Mouse (Mus musculus) myocyte (in vitro differentiated cells): Measurements from ENCODE around the gene Cnpy2.

ENCODE experiments used
- E2F4 ChIP-seq: IDR thresholded peaks from one replicate; pipeline ENCODE4 v1.6.1; 2011; ENCODE audit warnings: mild to moderate bottlenecking, control low read depth, moderate library complexity; ENCODE audit not compliant: insufficient read depth
- MAX ChIP-seq: IDR thresholded peaks from one replicate; pipeline ENCODE4 v1.6.1; 2011; ENCODE audit warnings: low read depth, mild to moderate bottlenecking, control low read depth
- MYOD1 ChIP-seq, 3 experiments: IDR thresholded peaks; one replicate each; pipeline ENCODE4 v1.6.1; 2011; ENCODE audit warnings: control low read depth in 2 of 3, low read depth in 2 of 3, mild to moderate bottlenecking in 2 of 3, moderate library complexity in 1 of 3; ENCODE audit not compliant: insufficient read length in 2 of 3, control insufficient read depth in 1 of 3
- POLR2A ChIP-seq: IDR thresholded peaks from one replicate; pipeline ENCODE4 v1.6.1; 2011; ENCODE audit warnings: low read depth, mild to moderate bottlenecking, control low read depth, moderate library complexity; ENCODE audit not compliant: insufficient read length
- POLR2AphosphoS2 ChIP-seq: IDR thresholded peaks from one replicate; pipeline ENCODE4 v1.6.1; 2011; ENCODE audit warnings: low read depth, control low read depth; ENCODE audit not compliant: insufficient read length
- SRF ChIP-seq: IDR thresholded peaks from one replicate; pipeline ENCODE4 v1.6.1; 2011; ENCODE audit warnings: low read depth; ENCODE audit not compliant: control insufficient read depth, insufficient read length
- USF1 ChIP-seq: IDR thresholded peaks from one replicate; pipeline ENCODE4 v1.6.1; 2011; ENCODE audit warnings: low read depth, mild to moderate bottlenecking, control low read depth, moderate library complexity

DNA sequence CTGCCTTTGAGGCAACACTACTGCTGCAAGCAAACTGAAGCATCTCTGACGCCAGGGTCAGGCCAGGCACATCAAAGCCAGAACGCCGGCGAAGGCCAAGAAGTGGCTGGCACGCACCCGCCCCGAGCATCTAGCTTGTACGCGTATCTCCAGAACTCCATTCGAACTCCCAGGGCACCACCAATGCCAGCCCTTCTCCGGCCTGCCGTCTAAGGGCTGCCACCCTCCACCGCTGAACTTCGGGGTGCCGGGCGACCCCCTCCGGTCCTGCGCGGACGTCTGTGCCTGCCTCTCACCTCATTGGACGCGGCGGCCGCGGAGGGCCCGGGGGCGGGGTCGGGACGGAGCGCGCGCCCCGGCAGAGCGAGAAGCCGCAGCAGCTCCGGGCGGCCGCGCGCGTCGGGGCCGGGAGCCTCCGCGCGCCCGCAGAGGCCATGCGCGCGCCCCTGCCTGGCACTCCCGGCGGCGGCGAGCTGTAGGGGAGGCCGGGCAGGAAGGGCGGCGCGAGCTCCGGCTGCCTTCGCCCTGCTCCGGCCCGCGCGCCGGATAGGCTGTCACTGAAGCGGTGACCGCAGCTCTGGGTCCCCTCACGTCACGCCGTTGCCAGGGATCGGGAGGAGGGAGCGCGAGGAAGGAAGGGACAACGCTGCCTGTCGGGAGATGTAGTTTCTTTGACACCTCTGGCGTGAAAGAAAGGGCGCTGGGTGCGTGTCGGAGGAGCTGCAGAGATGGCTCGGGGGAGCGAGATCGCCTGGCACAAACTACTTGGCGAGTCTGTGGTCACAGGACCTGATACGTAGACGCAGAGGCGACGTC, 46.4 kb downstream of the Cnpy2 start, which contains the start of gene Coq10a:
- TF ChIP-seq POLR2A (peak; percentile 89), USF1 (peak; percentile 41), MYOD1 (IDR thresholded peaks at IDR 0.05; ENCODE audit: control insufficient read depth in 1 of 3, insufficient read length in 2 of 3, low read depth in 2 of 3) (no peak), MAX (no peak), POLR2AphosphoS2 (peak; percentile 95), E2F4 (no peak), SRF (peak; percentile 74)
